Mouse (Mus musculus): ENCODE measurements around the gene Klrc2. TPM values are rescaled to one million over a fixed set of nuclear protein-coding genes. Genes with fewer than 3 reads are reported as not detected.
"Not testable (repeated sequence)": the region's sequence is repeated elsewhere in the genome, so short reads cannot be mapped to it uniquely, and the experiment has no call there.

The Klrc2 gene
- total RNA-seq (2021): not detected
- long read RNA-seq: 0 reads

DNA sequence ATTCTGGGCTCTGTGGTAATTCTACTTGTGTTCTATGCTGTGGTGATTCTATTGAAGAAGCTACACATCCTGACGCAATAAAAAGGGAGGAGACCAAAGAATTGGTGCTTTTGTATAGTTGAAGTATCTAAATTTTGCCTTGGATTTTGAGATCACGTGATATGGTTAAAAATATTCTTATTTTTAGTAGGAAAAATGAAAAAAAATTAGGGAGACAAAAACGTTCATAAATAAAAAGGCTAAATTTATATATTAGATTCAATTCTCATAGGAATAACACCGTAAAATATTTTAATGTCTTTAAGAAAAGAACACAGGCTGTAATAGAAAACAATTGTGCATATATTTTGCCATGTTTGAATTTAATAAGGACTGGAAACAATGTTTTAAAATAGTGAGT lies at the start of gene Klrc2:
Gene Klrc2 (minus strand): TSS at position 101 of the 400 bp plus-strand sequence.
- DNase-seq (ENCODE audit: low spot score in 2 of 2): not testable (repeated sequence)

DNA sequence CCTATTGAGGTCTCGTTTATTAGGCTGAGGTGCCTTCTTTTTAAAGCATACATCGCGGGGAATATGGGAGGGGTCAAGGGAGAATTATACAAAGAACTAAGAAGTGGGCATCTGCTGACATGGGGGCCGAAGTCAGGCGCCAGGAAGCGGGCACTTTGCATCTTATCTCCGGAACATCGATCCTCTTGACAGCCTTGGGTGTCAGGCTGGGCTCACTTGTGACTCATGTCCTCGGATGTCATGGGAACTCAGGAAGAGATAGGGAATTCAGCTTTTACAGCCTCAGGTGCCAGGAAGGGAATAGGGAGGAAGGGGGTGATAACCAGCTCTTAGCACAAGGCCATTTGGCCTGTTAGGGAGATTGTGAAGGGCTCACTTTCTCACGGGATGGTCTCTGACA lies 30.9 kb upstream of the Klrc2 start:
- DNase-seq (ENCODE audit: low spot score in 2 of 2): not testable (repeated sequence)

DNA sequence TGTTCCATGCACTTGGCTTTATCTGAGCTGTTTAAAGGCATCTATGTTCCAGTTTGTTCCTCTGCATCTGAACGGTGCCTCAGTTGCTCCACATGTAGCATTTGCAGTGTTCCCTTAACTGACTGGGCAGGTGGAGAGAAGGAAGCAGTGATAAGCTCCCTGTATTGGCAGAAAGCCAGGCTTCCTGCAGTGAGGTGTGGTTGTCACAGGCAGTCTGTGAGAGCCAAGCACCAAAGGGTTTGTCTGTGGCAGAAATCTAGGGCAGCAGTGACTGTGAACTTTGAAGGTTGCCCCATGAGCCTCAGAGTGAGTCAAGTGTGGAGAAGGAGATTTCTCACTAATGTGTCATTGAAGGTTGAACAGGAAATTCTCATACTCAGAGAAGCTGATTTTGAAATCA lies 19.9 kb upstream of the Klrc2 start:
- DNase-seq (ENCODE audit: low spot score in 2 of 2): no peak

DNA sequence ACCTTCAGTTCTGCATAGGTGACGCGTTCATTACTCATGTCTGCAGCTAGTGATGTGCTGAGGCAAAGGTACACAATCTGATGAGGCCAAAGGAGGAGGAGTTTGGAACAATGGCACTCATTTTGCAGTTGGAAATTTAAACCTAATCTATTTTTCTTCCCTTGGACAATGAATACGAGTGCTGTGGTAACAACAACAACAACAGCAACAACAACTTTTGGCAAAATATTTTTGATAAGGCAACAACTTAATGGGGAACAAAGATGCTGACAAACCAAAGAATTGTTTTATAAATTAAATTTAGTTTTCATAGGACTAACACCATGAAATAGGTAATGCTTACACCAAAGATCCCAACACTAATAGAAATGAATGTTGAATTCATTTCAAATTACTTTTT lies 18.4 kb upstream of the Klrc2 start, which contains the start of gene Klrc1:
Gene Klrc1 (minus strand): TSS at position 101 of the 400 bp plus-strand sequence.
- no peak for DNase-seq (ENCODE audit: low spot score in 2 of 2)

DNA sequence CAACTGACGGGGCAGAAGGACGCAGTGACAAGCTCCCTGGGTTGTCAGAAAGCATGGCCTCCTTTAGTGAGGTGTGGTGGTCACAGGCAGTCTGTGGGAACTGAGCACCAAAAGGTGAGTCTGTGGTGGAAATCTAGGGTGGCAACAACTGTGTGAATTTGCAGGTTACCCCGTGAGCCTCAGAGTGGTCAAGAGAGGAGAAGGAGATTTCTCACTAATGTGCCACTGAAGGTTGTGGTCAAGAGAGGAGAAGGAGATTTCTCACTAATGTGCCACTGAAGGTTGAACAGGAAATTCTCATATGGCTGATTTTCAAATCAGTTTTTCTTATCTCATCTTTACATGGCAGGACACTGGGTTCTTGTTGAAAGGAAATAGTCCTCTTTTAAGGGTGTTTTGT lies 812 bp upstream of the Klrc2 start:
- DNase-seq (ENCODE audit: low spot score in 2 of 2): not testable (repeated sequence)

DNA sequence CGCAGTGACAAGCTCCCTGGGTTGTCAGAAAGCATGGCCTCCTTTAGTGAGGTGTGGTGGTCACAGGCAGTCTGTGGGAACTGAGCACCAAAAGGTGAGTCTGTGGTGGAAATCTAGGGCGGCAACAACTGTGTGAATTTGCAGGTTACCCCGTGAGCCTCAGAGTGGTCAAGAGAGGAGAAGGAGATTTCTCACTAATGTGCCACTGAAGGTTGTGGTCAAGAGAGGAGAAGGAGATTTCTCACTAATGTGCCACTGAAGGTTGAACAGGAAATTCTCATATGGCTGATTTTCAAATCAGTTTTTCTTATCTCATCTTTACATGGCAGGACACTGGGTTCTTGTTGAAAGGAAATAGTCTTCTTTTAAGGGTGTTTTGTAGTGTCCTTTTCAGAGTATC lies 16.4 kb downstream of the Klrc2 start:
- not testable (repeated sequence) for DNase-seq (ENCODE audit: low spot score in 2 of 2)

DNA sequence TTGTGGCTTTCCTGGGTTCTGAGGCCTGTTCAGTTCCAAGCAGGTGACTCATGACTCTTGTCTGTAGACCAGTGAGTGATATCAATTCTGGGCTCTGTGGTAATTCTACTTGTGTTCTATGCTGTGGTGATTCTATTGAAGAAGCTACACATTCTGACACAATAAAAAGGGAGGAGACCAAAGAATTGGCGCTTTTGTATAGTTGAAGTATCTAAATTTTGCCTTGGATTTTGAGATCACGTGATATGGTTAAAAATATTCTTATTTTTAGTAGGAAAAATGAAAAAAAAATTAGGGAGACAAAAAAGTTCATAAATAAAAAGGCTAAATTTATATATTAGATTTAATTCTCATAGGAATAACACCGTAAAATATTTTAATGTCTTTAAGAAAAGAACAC lies 17.3 kb downstream of the Klrc2 start, which contains the start of gene Klrc3:
Gene Klrc3 (minus strand): TSS at position 101 of the 400 bp plus-strand sequence.
- DNase-seq (ENCODE audit: low spot score in 2 of 2): not testable (repeated sequence)

DNA sequence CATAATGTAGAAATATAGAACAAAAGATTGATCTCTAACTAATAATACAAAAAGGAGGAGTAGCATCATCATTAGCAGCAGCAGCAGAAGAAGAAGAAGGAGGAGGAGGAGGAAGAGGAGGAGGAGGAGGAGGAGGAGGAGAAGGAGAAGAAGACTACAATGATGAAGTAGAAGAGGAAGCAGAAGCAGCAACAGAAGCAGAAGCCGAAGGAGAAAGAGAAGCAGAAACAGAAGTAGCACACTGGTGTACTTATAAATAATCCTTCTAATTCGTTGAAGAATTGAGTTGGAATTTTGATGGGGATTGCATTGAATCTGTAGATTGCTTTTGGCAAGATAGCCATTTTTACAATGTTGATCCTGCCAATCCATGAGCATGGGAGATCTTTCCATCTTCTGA lies 29.4 kb downstream of the Klrc2 start:
- DNase-seq (ENCODE audit: low spot score in 2 of 2): not testable (repeated sequence)

DNA sequence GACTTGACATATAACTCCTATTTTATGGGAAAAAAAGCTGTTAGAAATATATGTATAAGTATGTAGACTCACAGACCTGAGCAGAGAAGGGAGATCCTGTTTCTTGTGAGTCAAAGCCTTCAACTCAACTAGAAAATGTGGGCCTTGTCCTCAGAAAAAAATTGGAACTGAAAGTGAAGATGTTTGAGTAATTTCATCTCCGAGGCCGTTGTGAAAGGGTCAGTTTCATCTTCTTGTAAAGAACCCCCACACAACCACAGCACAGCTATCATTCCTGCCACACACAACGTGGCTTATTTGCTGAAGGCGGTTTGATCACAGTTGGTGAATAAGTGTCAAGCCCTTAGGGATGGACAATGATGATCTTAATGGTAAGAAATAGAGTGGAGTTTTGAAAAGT lies 36.8 kb downstream of the Klrc2 start, which contains the start of gene Klrk1:
Gene Klrk1 (minus strand): TSS at position 130 of the 400 bp plus-strand sequence.
- DNase-seq (ENCODE audit: low spot score in 2 of 2): no peak

DNA sequence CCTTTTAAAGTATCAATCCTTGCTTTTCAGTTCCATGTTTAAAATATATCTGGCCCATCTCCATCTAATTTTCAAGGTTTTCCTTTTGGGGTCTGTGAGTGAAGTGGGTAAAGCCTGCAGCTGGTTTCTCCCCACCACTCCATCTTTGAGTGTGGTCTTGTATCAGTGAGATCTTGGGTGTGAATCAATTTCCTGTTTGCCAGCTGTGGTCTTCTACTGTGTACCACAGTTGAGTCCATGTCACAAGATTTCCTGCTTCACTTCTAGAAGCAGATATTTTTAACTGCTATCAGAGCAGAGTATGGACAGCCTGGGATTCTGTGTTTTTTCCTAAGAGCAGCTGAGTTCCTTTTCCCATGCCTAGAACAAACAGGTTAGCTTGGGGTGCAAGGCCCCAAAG lies 52.1 kb downstream of the Klrc2 start:
- DNase-seq (ENCODE audit: low spot score in 2 of 2): no peak

Small RNA genes within 50 kb of the gene (microRNA-seq; reads per million reads assigned to microRNA genes)
- gene Mir680-1: 0 reads per million in 2 experiments

Other genes with a start within 250 kb of the Klrc2 start
- gene Clec1a, start 208.7 kb downstream of the Klrc2 start, total RNA-seq (2021): 1 to 10 TPM; 3.1 to 3.3 TPM
- gene Olr1, start 153.5 kb downstream of the Klrc2 start, total RNA-seq (2021): not detected
- not detected for gene Tmem52b, start 148.1 kb downstream of the Klrc2 start, total RNA-seq (2021)
- gene Gabarapl1, start 127.5 kb downstream of the Klrc2 start, total RNA-seq (2021): 100 to 1,000 TPM; 386 to 427 TPM
- gene Klre1, start 82.8 kb downstream of the Klrc2 start, total RNA-seq (2021): not detected
- not detected for gene Klrd1, start 68.9 kb downstream of the Klrc2 start, total RNA-seq (2021)
- gene Klrk1, start 36.8 kb downstream of the Klrc2 start, total RNA-seq (2021): not detected
- not detected for gene Klrc3, start 17.4 kb downstream of the Klrc2 start, total RNA-seq (2021)
- not detected for gene Klrc1, start 18.3 kb upstream of the Klrc2 start, total RNA-seq (2021)
- gene Klri1, start 56.4 kb upstream of the Klrc2 start, total RNA-seq (2021): not detected
- not detected for gene Klri2, start 79.8 kb upstream of the Klrc2 start, total RNA-seq (2021)
- gene Gm156, start 123.6 kb upstream of the Klrc2 start, total RNA-seq (2021): not detected
- gene Gm17631, start 202.0 kb upstream of the Klrc2 start, total RNA-seq (2021): not detected
- gene Klra17, start 216.0 kb upstream of the Klrc2 start, total RNA-seq (2021): not detected